Mouse (Mus musculus): Measurements from ENCODE around the gene Mad2l1.

- no peak for TF ChIP-seq CTCF (IDR thresholded peaks at IDR 0.05; ENCODE audit: extremely low read depth, insufficient read depth, insufficient read length, insufficient replicate concordance)
- no peak for TF ChIP-seq POLR2A (IDR thresholded peaks at IDR 0.05; ENCODE audit: low read depth, low read length)
Observed at GRCm38 (mm10) chr6:66595804-66596203, 60.6 kb downstream of the Mad2l1 start.

Measured in spleen, adult 2 months (tissue).